Mouse (Mus musculus): ENCODE data around the gene Sh3d19.

GRCm38 (mm10) chr3:86104909-86105308, 134.0 kb downstream of the Sh3d19 start:
- TF ChIP-seq CTCF (IDR thresholded peaks at IDR 0.05; ENCODE audit: insufficient read depth, low read depth, low read length) (no peak), POLR2A (IDR thresholded peaks at IDR 0.05; ENCODE audit: insufficient read depth, low read depth, low read length) (no peak)
